Mouse (Mus musculus) right cerebral cortex, postnatal 14 days (tissue): ENCODE results near the gene Ckb.
"Not testable (repeated sequence)": the region's sequence is repeated elsewhere in the genome, so short reads cannot be mapped to it uniquely, and the experiment has no call there.

Experiments used
- DNase-seq: peaks from one replicate; pipeline ENCODE4 v3.0.0; 2022

Gene Ckb

DNA sequence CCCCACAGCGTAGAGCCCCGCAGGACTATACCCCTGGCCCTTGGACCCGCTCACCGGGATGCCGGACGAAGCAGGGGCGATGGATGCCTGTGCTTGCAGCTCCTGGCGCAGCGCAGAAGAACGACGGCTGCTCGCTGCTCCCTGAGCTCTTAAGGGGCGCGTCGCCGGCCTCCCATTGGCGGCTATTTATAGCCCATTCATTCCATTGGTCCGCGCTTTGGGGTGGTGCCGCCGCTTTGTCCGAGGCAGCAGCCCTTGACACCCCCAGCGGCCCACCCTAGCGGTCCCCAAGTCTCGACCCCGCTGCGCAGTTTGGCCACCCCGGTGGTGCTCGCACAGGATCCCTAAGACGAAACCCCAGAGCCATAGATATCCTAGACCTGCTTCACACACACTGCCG lies at the start of gene Ckb:
Gene Ckb (minus strand): TSS at position 163 of the 400 bp plus-strand sequence.
- peak; percentile 93 for DNase-seq

DNA sequence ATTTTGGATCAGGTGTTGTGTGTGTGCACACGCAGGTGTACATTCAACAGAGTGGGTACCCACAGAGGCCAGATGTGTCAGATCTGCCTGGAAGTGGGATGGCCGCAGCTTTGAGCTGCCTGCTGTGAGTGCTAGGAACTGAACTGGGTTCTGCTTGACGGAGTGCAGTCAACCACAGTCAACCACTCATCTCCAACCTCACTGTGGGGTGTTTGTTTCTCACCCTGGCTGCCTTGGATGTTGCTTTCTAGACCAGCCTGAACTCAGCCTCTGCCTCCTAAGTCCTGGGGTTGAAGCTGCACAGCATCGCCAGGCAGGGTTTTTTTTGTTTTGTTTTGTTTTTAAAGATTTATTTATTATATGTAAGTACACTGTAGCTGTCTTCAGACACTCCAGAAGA lies 48.1 kb upstream of the Ckb start:
- no peak for DNase-seq

DNA sequence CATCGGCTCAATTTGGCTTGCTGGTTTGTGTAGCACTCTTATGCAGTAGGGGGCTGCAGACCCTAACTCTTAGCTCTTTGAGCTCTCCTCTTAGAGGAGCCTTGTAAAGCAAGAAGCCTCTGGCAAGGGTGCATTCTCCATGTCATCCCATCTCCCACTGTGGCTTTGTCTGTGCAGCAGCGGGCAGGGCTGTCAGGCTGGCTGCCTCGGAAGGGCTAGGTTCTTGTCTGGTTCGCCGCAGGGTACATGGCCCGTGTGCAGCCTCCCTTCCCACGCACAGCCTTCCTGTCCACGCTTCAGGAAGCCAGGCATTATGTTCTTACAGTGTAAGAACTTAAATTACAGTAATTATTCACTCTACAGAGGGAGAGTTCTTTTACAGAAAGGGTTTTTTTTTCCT lies 46.5 kb upstream of the Ckb start:
- no peak for DNase-seq

DNA sequence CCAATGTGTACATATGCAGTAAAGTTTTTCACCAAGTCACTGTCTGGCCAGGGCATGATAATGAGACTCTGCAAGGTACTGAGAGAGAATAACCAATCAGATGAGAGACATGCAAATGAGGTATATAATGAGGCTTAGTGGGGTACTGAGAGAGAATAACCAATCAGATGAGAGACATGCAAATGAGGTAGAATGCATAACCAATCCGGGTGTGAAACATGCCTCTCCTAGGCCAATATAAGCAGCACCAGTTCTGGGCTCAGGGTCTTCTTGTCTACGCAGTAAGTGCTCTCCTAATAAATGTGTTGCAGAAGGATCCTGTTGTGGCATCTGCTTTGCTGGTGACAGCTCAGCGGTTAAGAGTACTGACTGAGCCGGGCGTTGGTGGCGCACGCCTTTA lies 44.4 kb upstream of the Ckb start:
- no peak for DNase-seq

DNA sequence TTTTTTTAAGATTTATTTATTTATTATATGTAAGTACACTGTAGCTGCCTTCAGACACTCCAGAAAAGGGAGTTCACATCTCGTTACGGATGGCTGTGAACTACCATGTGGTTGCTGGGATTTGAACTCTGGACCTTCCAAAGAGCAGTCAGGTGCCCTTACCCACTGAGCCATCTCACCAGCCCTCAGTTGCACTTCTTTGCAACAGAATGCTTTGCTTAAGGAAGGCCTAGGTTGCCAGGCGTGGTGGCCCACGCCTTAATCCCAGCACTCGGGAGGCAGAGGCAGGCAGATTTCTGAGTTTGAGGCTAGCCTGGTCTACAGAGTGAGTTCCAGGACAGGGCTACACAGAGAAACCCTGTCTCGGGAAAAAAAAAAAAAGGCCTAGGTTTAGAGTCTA lies 41.7 kb upstream of the Ckb start:
- DNase-seq, result not testable (repeated sequence)

DNA sequence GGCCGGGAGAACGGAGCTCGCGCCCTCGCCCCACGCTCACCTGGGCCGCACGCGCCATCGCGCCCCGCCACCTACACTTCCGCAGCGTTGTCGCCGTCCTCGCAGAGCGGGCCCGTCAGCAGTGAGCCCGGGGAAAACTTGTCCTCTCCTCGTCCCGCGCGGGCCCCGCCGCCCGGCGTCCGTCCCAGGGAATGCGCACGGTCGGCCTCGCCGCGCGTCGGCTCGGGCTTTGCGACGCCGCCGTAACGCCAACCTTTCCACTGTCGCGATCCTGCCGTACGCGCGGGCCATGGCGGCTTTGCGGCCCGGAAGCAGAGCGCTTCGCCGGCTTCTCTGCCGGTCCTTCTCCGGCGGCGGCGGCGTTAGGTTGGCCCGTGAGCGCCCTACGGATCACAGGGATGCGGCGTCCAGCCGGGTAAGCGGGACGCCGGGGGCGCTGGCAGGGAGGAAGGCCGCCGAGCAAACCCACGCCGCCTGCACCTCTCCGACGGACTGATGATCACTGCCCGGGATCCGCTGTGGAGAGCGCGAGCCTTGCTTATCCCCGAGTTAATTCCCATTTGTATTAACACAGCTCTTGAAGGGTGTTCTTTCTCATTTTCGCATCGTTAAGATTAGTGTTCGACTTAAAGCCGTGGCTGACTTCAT lies 41.0 kb upstream of the Ckb start, which contains the start of the genes Bag5 and Apopt1:
Gene Bag5 (minus strand): TSS at position 254 of the 648 bp plus-strand sequence.
Gene Apopt1 (plus strand): TSS at position 258 of the 648 bp plus-strand sequence.
- peak; percentile 89 for DNase-seq

DNA sequence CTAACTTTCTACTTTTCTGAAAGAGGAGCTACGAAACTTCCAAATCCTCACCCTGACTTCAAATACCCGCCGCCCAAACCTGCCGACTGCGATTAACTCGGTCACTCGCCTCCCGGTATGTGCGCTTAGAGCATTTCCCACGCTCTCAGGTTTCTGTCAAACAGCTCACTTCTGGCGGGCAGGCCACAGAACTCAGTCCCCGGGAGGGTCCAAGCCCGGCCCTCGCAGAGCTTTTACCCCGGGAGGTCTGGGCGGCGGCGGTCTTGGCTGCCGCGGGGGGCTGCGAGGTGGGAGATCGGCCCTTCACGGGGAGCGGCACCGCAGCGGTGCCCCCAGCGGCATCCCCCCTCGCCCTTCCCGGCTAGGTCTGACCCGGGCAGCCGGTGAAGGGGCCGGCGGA lies 40.3 kb upstream of the Ckb start:
- DNase-seq, result no peak

DNA sequence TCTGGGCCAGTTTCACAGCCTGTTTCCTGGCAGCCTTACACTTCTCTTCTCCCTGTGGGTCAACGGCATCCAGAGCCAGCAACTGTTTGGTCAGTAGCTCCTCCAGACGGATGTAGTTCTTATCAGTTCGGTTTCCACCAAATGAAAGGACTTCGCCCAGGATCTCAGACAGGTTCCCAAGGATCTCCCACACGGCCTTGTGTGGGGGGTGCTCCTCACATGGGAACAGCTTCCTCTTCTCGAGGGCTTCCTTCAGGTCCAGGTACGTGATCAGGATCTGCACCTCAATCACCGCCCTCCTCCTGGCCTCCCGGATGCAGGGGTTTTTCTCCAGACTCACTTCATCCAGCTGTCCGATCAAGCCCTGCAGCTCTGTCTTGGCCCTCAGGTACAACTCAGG lies 38.0 kb upstream of the Ckb start:
- DNase-seq, result no peak

DNA sequence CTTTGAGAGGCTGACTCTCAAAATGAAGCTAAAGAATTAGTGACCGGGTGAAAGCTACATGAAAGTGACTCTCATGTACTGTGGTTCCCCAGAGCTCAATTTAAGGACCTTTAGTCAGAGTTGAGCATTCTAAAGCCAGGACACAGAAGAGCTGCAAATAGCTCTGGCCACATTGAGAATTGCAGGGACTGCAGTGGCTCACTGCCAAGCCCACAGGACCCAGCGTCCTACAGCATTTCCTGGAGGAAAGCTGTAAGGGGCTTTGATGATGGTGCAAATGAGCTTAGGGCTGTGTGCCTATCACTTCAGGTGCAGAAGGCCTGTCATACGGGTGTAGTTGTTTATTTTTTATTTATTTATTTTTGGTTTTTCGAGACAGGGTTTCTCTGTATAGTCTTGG lies 36.0 kb upstream of the Ckb start:
- no peak for DNase-seq

DNA sequence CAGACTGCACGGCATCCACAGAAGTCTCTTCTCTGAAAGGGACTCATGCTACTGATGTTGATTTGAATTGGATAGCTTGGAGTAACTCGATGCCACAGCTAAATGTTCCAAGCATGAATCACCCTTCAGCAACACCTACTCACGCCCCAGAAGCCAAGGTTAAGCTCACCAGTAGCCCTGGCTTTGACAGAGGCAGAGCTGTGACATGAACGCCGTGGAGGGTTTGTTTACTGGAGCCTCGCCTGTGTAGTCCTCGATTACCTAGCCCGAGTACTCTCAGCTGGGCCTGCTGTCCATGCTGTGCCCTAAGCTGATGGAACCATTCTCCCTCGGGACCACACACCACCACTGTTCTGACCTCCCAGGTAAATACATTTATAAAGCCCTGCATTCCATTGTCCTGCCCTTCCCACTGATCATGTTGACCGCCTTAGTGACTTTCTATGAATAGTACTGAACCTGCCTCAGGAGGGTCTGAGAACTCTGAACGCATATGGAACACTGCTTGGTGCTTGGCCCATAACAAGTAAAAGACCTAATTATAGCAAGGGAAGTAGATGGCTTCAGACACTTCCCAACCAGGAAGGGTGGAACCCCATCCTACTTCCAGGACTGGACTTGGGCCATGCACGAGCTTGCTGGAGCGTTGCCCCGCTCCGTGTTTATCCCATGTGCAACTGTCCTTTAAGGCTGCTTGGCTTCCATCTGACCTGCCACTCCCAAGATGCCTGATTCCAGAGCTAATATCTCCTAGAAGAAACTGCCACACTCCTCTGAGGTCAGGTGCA lies 33.2 kb upstream of the Ckb start:
- DNase-seq, result no peak

DNA sequence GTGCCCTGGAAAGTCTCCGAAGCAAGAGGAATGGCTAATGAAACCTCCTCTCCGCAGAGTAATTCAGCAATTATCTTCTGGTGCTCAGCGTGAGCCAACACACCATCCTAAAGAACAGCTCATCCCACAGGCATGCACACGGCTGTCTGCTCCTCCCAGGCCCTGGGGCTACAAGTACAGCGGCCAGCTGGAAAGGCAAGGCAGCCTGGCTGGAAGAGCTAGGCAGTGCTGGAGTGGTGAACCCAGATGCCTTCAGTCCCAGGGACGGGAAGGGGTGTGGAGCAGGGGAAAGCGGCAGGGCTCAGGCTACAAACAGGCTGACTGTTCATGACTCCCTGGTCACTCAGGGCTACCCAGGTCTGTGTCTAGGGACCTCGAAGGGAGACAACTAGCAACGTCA lies 32.5 kb upstream of the Ckb start:
- DNase-seq, result no peak

DNA sequence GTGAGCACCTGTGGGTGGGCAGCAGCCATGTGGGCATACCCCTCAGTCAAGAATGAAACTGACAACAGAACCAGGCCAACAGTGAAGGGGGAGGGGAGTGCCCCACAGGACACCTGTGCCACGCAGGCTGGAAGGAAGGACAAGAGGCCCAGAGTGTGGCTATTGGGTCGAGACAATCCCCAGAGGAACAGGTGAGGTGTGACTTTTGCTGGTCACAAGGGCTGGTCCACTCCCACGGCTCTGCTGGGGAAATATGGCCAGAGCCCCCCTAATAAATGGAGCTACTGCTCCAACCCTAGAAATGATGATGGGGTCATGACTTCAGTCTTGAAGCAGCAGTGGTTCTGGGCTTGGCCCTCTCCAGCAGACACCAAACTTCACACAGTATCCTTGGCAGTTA lies 31.2 kb upstream of the Ckb start:
- DNase-seq, result no peak

DNA sequence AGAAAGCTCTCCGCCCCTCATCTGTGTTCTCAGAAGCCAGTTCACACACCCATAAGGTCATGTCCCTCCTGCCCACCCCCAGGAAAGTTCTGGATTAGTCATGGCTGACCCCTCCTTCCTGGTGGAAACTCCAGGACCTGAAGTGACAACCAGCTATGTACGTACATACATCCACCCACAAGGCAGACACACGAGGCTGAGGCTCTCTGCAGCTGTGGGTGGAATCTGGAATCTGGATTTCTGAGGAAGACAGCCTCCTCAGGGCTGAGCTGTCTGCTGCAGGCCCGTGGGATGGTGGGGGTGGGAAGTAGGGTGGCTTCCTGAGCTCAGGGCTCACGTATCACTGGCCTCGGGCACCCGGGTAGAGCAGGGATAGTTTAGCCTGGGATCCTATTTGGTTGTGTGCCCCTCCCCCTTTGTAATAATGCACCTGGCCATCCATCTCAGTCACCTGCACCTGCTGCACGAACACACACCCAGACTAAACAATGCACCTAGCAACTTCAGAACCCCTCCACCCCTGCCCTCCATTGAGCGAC lies 28.9 kb upstream of the Ckb start:
- no peak for DNase-seq

DNA sequence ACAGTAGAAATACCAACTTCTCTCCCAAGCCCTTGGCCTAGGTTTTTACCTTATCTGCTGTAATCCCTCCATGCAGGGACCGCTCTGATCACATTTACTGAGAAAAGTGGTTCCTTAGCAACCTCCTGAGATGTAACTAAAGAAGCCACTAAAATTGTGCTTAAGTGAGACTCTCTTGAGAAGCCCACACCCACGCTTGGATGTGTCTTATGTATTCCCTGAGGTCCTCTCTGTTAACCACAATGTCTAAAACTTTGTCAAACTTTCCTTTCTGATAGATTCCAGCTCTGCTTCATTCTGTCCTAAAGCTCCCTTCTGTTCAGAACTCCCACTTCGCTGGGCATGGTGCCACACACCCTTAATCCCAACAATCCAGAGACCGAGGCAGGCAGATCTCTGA lies 27.4 kb upstream of the Ckb start:
- DNase-seq, result no peak

DNA sequence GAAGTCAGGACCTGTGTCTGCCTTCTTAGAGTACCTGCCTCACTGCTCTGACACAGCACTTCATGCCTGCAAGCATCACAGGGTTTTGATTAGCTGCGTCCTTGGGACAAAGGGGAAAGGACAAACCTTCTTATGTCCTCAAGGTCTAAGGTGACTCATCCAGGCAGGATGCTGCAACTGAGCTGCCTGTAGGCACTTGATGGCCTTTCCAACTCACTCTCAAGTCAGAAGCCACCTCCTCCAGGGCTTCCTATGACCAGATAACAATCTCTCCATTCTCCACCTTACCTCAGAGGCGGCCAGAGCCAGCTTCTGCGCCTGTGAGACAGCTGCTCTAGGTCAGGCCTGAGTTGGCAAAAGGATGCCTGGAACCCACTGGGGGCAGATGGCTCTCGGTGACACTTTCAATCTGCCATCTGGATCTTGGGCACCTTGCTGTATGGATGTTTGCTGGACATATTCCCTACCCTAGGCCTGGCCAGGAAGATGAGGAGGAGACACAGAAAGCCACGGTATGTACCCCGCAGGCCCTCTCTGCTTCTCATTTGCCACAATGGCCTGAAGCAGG lies 26.3 kb upstream of the Ckb start:
- no peak for DNase-seq

DNA sequence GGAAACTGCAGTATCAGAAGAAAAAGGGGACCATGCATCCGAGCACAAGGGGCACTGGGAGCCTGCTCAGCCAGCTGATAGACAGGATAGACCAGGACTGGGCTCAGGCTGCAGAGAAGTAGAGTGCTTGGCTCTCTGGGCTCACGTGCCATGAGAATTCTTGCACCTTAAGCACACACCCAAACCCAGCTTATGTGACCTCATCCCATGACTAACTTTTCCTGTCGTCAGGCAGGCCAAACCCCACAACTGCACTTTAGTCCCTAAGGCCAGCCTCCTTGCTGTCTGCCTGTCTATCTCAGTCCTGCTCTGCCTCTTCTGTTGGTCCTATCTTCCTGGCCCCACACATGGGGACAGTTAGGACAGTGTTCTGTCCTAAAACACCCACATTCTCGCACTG lies 25.6 kb upstream of the Ckb start:
- DNase-seq, result no peak

DNA sequence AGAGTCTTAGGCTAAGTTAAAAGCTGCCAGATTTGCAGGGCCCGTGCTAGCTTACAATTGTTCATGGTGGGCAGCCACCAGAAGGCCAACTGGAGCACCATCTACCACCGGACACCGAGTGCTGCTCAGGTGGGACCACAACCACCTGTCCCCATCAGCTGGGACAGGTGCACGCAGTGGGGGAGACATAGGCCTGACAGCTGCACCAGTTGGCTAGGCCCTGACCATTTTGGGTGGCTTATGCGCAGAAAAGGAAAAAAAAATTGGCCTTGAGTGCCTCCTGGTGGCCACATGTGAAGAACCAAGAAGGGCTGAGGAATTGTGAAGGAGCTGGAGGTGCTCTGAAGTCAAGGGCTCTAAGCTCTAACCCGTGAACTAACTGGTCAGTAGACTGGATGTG lies 24.1 kb upstream of the Ckb start:
- peak; percentile 76 for DNase-seq

DNA sequence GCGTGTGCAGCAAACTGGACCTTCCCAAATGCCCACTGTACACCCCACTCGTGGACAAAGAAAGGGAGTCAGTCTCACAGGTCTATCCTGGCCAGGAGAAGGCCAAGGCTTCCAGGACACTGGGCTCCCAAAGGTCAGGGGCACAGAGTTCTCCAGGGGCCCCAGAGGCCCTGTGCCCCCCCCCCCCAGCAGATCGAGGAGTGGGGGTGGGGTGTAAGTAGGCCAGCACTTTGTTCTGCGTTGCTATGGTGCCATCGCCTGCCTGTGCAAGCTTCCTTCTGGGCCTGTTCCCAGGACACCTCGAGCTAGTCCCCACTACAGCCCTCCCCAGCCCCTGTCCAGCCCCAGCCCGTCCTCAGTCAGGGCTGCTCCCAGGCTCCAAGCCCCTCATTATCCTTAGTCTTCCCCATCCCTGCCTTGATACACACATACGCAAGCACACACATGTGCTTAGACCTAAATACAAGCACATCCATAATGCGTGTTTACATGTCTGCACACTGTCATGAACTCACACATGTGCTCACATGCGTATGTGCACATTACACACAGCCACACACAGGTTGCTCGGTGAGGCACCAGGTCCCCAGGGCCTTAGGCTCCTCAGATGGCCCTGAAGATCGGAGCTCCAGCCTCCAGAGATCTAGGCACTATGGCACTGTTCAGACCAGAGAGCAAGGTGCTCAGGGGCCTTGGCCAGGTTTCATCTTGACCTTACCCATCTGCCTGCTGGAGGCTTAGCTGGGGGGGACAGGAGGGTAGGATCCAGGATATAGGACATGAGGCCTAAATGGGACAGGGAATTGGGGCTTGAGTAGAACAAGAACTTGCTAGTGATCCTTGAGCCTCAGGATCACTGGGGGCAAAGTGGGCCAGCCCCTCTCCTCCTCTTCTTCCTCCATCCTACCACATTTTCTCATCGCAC lies 23.0 kb upstream of the Ckb start:
- no peak for DNase-seq

DNA sequence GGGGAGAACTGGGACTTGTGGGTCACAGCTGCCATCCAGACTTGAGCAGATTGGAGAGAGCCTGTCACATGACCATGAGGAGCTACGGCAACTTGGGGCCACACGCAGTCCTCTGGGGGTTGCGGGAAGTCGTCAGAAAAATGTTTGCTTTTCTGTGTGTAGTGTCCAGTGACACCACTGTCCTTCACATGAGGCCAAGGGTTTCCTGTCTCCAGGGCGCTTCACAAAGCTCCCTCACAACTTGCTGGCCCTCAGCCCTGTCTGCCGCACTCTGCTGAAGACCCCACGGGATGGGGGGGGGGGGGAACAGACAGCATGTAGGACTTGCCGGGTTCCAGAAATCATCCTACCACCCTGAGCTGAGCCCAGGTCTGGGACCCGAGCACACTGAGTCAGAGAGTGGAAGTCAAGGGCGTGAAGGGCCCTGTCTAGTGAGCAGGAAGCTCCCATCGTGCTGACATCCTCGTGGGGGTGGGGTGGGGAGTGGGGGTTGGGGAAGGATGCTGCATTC lies 22.2 kb upstream of the Ckb start:
- DNase-seq, result no peak

DNA sequence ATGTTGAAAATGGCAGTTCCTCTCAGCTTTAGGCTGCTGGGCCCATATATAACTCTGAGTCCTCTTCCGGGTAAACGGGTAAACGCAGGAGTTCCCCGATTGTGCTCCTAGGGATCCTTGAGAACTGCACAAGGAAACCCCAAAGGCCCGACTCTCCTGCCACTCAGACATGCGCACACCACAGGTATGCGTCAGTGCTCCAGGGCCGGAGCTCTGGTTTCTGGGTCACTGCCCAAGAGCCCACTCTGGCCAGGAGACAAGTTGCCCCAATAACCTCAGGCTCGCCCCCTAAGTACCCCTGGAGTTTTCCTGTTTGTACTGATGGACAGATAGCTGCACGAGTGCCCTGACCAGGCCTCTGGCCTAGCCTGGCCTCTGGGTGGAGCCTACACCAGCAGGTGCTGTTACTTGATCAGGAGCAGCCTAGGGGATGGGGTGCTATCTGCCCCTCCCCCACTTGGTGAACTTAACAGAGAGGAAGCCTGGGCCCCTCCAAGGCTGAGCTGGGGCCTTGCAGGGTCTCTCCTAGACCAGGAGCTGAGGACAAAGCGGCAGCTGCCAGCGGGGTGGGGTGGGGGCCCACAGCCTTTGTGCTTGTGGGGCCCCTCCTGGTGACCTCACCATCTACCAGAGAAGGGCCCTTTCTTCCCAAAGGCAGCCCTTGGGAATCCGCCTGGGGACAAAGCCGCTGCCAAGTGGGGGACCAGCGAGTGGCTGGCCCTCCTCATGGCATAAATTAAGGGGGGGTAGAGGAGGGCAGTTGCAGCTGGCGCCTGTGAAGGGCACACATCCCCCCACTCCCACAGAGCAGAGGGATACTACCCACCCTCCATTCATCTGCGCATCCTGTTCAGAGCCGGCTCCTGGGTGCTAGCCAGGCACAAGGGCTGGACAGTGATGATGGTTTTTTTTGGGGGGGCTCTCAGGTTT lies 21.5 kb upstream of the Ckb start:
- DNase-seq, result peak; percentile 69

DNA sequence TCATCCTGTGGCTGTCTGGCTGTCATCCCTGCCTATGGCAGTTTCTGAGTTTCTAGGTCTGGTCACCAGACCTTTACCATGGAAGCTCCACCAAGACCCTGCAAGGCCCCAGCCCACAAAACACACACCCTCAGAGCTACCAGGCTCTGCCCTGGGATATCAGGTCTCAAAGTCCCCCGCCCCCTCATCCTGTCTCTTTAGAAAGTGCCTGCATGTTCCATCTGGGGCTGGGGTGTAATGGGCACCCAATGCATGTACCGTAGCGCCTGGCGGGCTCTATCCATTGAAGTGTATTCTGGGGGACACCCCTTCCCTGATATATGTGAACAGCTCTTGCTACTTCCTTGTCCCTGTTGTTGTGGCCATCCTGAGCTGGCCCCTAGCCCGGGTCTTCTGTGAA lies 20.8 kb upstream of the Ckb start:
- no peak for DNase-seq
